8 mouse cellular contexts compared by ENCODE assay signal in genomic region chr2:57114211-57115151, GRCm38 (mm10). TPM values are rescaled to one million over a fixed set of nuclear protein-coding genes. Genes with fewer than 3 reads are reported as not detected.
DNase-seq lines count a peak whose midpoint lies in the region; ATAC-seq and TF ChIP-seq lines count a peak whose summit lies in the region.

No protein-coding gene starts in this region.

- H3K27me3 ChIP-seq in erythroblast, embryonic 14.5 days (ENCODE audit: control insufficient read depth), result peaks cover 71% of the 10 kb centered on the region
- peaks cover 12% of the 10 kb centered on the region for H3K27me3 ChIP-seq in heart, adult 2 months (ENCODE audit: control insufficient read depth, insufficient read depth, low read length)
- H3K27me3 ChIP-seq in kidney, adult 2 months (replicated peaks; ENCODE audit: control insufficient read depth, insufficient read depth, low read length), result peaks cover 2% of the 10 kb centered on the region
- H3K27me3 ChIP-seq in limb, embryonic 14.5 days (ENCODE audit: control insufficient read depth, insufficient read depth, low read length), result peaks cover 40% of the 10 kb centered on the region
- H3K27me3 ChIP-seq in midbrain, embryonic 15.5 days (replicated peaks), result peaks cover 52% of the 10 kb centered on the region

- peak overlapping the region; percentile 83 for H3K9ac ChIP-seq in heart, adult 2 months (ENCODE audit: low read depth, low read length)
- peak overlapping the region; percentile 58 for H3K9ac ChIP-seq in limb, embryonic 14.5 days (ENCODE audit: low read depth, low read length, severe bottlenecking)
- H3K9ac ChIP-seq in midbrain, embryonic 15.5 days, result peak overlapping the region; percentile 36; the same call in 1 of the 2 replicates

- no peaks in the 10 kb centered on the region for H3K36me3 ChIP-seq in erythroblast, embryonic 14.5 days (ENCODE audit: control insufficient read depth)
- no peaks in the 10 kb centered on the region for H3K36me3 ChIP-seq in heart, adult 2 months (ENCODE audit: control insufficient read depth, insufficient read depth, low read length)
- H3K36me3 ChIP-seq in kidney, adult 2 months (ENCODE audit: control insufficient read depth, insufficient read depth, low read length), result no peaks in the 10 kb centered on the region
- no peaks in the 10 kb centered on the region for H3K36me3 ChIP-seq in limb, embryonic 14.5 days (ENCODE audit: control insufficient read depth, insufficient read depth, low read length)
- no peaks in the 10 kb centered on the region for H3K36me3 ChIP-seq in midbrain, embryonic 15.5 days (replicated peaks)

- TF ChIP-seq CTCF in heart, adult 2 months (IDR thresholded peaks at IDR 0.05), result no peak
- TF ChIP-seq CTCF in kidney, adult 2 months (conservative IDR thresholded peaks at IDR 0.05; ENCODE audit: insufficient read depth, insufficient read length, low read depth, low read length), result no peak

- peak overlapping the region; percentile 76 for H3K4me3 ChIP-seq in erythroblast, embryonic 14.5 days (replicated peaks)
- H3K4me3 ChIP-seq in heart, adult 2 months, result peak overlapping the region; percentile 73
- peak overlapping the region; percentile 72 for H3K4me3 ChIP-seq in kidney, adult 2 months (ENCODE audit: insufficient read depth, low read depth, low read length)
- H3K4me3 ChIP-seq in limb, embryonic 14.5 days (replicated peaks; ENCODE audit: low read length), result peak overlapping the region; percentile 81
- peak overlapping the region; percentile 70 for H3K4me3 ChIP-seq in midbrain, embryonic 15.5 days

- peak overlapping the region; percentile 99 for H3K4me2 ChIP-seq in limb, embryonic 14.5 days (replicated peaks; ENCODE audit: low read depth, low read length, severe bottlenecking)
- H3K4me2 ChIP-seq in midbrain, embryonic 15.5 days, result peak overlapping the region; percentile 97

- H3K79me2 ChIP-seq in heart, adult 2 months (replicated peaks; ENCODE audit: control insufficient read depth, insufficient read depth, low read length), result no peaks in the 10 kb centered on the region

- intact Hi-C loops in heart, adult 2 months (cut with DNase I), result loop anchor here (10.0 kb wide), 2 partner anchors 120 to 260 kb away; partner anchors contain the start of gene Gpd2

- ATAC-seq in erythroblast, adult 5-6 weeks (replicated peaks; ENCODE audit: low FRiP score, poor library complexity, severe bottlenecking), result no peak
- peak; percentile 77 for ATAC-seq in limb, embryonic 14.5 days (ENCODE audit: low FRiP score, low read depth)
- peak; percentile 85 for ATAC-seq in midbrain, embryonic 15.5 days (replicated peaks)

- TF ChIP-seq POLR2A in heart, adult 2 months (IDR thresholded peaks at IDR 0.05; ENCODE audit: insufficient read depth, low read depth, low read length), result peak; percentile 42; the same call in 1 of the 2 replicates
- no peak for TF ChIP-seq POLR2A in kidney, adult 2 months (IDR thresholded peaks at IDR 0.05; ENCODE audit: low read depth, low read length)
- TF ChIP-seq POLR2A in limb, embryonic 14.5 days (IDR thresholded peaks at IDR 0.05; ENCODE audit: borderline replicate concordance, extremely low read depth, insufficient read depth, insufficient read length), result no peak

- peak overlapping the region; percentile 98 for H3K27ac ChIP-seq in heart, adult 2 months
- H3K27ac ChIP-seq in kidney, adult 2 months (ENCODE audit: insufficient read depth, low read depth, low read length), result no peak overlapping the region
- peak overlapping the region; percentile 53 for H3K27ac ChIP-seq in limb, embryonic 14.5 days (replicated peaks; ENCODE audit: low read depth, low read length)
- peak overlapping the region; percentile 39; the same call in 1 of the 2 replicates for H3K27ac ChIP-seq in midbrain, embryonic 15.5 days

- H3K4me1 ChIP-seq in erythroblast, embryonic 14.5 days (ENCODE audit: control insufficient read depth), result peaks cover 34% of the 10 kb centered on the region
- H3K4me1 ChIP-seq in heart, adult 2 months (ENCODE audit: control insufficient read depth, insufficient read depth, low read length), result no peaks in the 10 kb centered on the region; the same call in 1 of the 2 replicates
- H3K4me1 ChIP-seq in kidney, adult 2 months (ENCODE audit: control insufficient read depth, insufficient read depth, low read length), result peaks cover 5% of the 10 kb centered on the region; the same call in 1 of the 2 replicates
- peaks cover 8% of the 10 kb centered on the region; the same call in 1 of the 2 replicates for H3K4me1 ChIP-seq in limb, embryonic 14.5 days (ENCODE audit: control insufficient read depth, insufficient read depth, low read length)
- H3K4me1 ChIP-seq in midbrain, embryonic 15.5 days, result peaks cover 48% of the 10 kb centered on the region

- under 1% methylated on average over 88 of the region's 88 CpGs for WGBS in heart, adult 2 months
- under 1% methylated on average over 88 of the region's 88 CpGs for WGBS in kidney, adult 2 months
- 1% methylated on average over 73 of the region's 88 CpGs for WGBS in limb, embryonic 14.5 days
- WGBS in midbrain, embryonic 15.5 days, result under 1% methylated on average over 86 of the region's 88 CpGs

- peaks cover 10% of the 10 kb centered on the region for H3K9me3 ChIP-seq in erythroblast, embryonic 14.5 days (ENCODE audit: control insufficient read depth, low read length)
- H3K9me3 ChIP-seq in limb, embryonic 14.5 days (ENCODE audit: control insufficient read depth, low read length), result no peaks in the 10 kb centered on the region
- no peaks in the 10 kb centered on the region for H3K9me3 ChIP-seq in midbrain, embryonic 15.5 days

- peak; percentile 85 for DNase-seq in embryo, embryonic 9.5 days (ENCODE audit: extremely low spot score)
- peak; percentile 85 to 90 for DNase-seq in heart, adult 2 months
- peak; percentile 87 for DNase-seq in kidney, adult 2 months
- DNase-seq in limb, embryonic 14.5 days (ENCODE audit: low spot score), result peak; percentile 61
- DNase-seq in spleen, postnatal 4 days (ENCODE audit: low spot score in 2 of 2), result peak; percentile 54 to 80

- TF ChIP-seq EP300 in heart, adult 2 months (IDR thresholded peaks at IDR 0.05; ENCODE audit: insufficient read depth, low read depth, low read length), result no peak

RNA-seq across cellular contexts. Expression of gene Nr4a2, which starts 9.3 kb away (rescaled TPM):
- 0.03 and 0.05 TPM in 2 replicates for polyA plus RNA-seq in erythroblast, embryonic 14.5 days (2012)
- total RNA-seq in erythroblast, adult 5-6 weeks (2015; ENCODE audit: low replicate concordance), result 1.7 and 2.5 TPM in 2 replicates
- 0.70 and 1.1 TPM in 2 replicates for total RNA-seq in erythroblast, adult 5-6 weeks (2017; ENCODE audit: low replicate concordance)
- 1 to 10 TPM; 1.0 to 2.6 TPM for total RNA-seq in heart, adult 2 months (2021)
- 1.1 and 1.5 TPM in 2 replicates for polyA plus RNA-seq in heart, adult 2 months (2012; rRNA removed)
- polyA plus RNA-seq in kidney, adult 2 months (2012; rRNA removed), result 0.33 and 1.0 TPM in 2 replicates
- 6.4 and 8.7 TPM in 2 replicates for polyA plus RNA-seq in limb, embryonic 14.5 days (2012; rRNA removed)
- polyA plus RNA-seq in limb, embryonic 14.5 days (2014; fragmentation: Nextera tagmentation; extraction: Ambion mirVana), result 5.5 and 5.8 TPM in 2 replicates
- 40.1 and 40.4 TPM in 2 replicates for polyA plus RNA-seq in midbrain, embryonic 15.5 days (2015; fragmentation: Nextera tagmentation; extraction: Ambion mirVana)
